Mouse (Mus musculus) erythroblast, embryonic 14.5 days (primary cell): ENCODE data around the gene Irf1.

Source experiments
- GATA1 ChIP-seq: IDR thresholded peaks from 2 replicates; pipeline ENCODE4 v1.6.1; 2012; ENCODE audit warnings: low read length, inconsistent platforms, mixed read lengths
- TAL1 ChIP-seq: IDR thresholded peaks from 3 replicates; pipeline ENCODE4 v1.6.1; 2012; ENCODE audit warnings: low read length, inconsistent platforms, mixed read lengths

GRCm38 (mm10) chr11:53764581-53764980 lies 5.2 kb upstream of the Irf1 start:
- no peak for TF ChIP-seq GATA1
- no peak for TF ChIP-seq TAL1
